Mouse (Mus musculus): ENCODE data around the gene Adprm. TPM values are rescaled to one million over a fixed set of nuclear protein-coding genes. Genes with fewer than 3 reads are reported as not detected.
"Not testable (repeated sequence)": the region's sequence is repeated elsewhere in the genome, so short reads cannot be mapped to it uniquely, and the experiment has no call there.

The Adprm gene
- polyA plus RNA-seq, 1 experiment from 2014 or later, result 31.7 TPM

DNA sequence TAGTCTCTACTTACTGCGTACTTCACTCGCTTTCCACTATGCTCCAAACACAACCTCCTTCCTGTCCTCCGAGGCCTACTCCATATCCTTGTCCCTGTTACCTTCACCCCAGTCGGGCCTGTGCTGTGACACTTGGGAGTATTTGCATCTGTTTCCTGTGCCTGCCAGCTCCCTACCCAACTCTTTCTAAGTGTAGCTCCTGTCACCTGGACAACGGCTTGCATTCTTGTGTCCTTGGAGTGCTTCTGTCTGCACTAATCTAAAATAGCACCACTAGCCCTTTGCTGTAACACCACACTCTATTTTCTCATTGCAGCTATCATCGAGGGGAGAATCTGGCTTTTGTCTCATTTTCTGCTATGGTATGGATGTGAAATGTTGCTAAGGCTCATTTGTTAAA is 11.9 kb downstream of the Adprm start:
- Histone ChIP-seq H3K27me3 (replicated peaks) (no peaks in the 10 kb centered on the region), H3K4me2 (no peak overlapping the region), H3K9me3 (replicated peaks) (no peaks in the 10 kb centered on the region), H3K36me3 (peaks cover 53% of the 10 kb centered on the region), H3K4me3 (replicated peaks) (no peak overlapping the region), H3K27ac (replicated peaks) (no peak overlapping the region), H3K9ac (replicated peaks) (no peak overlapping the region), H3K4me1 (no peaks in the 10 kb centered on the region)
- ATAC-seq (ENCODE audit: low FRiP score), result no peak
- WGBS, result 96% methylated on average over 6 of the region's 6 CpGs

DNA sequence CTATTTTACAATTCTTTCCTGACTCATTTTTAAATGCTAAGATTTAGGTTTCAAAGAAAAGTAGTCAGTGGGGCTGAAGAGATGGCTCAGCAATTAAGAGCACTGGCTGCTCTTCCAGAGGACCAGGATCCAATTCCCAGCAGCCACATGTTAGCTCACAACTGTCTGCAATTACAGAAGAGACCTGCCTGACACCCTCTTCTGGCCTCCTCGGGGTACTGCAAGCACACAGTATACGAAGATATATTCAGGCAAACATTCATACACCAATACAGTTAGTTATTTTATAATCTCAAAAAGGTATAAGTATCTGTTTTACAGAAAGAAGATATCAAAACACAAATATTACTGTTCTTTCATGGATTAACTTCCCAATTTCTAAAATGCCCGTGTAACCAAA is 12.6 kb downstream of the Adprm start:
- WGBS, result 94% methylated on average over 3 of the region's 3 CpGs

DNA sequence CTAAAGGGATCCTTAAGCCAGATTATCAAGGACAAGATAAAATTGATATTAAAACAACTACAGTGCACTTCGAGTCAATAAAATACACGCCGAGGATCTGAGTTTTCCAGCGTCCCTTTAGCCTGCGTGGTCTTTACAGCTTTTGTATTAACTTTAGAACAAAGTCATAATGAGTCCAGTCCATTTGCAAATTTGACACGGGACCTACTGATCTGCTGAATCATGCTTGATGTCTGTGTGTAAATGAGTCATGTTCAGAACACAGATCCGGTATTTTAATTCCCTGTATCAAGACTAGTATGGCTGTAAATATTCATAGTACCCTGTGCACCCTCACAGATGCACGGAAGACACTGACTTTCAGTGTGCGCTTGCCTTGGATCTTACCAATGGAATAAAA is 15.5 kb downstream of the Adprm start:
- Histone ChIP-seq H3K9ac (replicated peaks) (no peak overlapping the region), H3K27ac (replicated peaks) (no peak overlapping the region), H3K27me3 (replicated peaks) (no peaks in the 10 kb centered on the region), H3K4me3 (replicated peaks) (no peak overlapping the region), H3K4me1 (no peaks in the 10 kb centered on the region), H3K36me3 (peaks cover 46% of the 10 kb centered on the region), H3K9me3 (replicated peaks) (no peaks in the 10 kb centered on the region), H3K4me2 (no peak overlapping the region)
- no peak for ATAC-seq (ENCODE audit: low FRiP score)
- 96% methylated on average over 9 of the region's 9 CpGs for WGBS

More for the DNA sequence above, 12.6 kb downstream of the Adprm start:
- no peak for ATAC-seq (ENCODE audit: low FRiP score)
- Histone ChIP-seq H3K9ac (replicated peaks) (no peak overlapping the region), H3K36me3 (peaks cover 50% of the 10 kb centered on the region), H3K4me1 (no peaks in the 10 kb centered on the region), H3K4me3 (replicated peaks) (no peak overlapping the region), H3K27me3 (replicated peaks) (no peaks in the 10 kb centered on the region), H3K4me2 (no peak overlapping the region), H3K27ac (replicated peaks) (no peak overlapping the region), H3K9me3 (replicated peaks) (no peaks in the 10 kb centered on the region)

DNA sequence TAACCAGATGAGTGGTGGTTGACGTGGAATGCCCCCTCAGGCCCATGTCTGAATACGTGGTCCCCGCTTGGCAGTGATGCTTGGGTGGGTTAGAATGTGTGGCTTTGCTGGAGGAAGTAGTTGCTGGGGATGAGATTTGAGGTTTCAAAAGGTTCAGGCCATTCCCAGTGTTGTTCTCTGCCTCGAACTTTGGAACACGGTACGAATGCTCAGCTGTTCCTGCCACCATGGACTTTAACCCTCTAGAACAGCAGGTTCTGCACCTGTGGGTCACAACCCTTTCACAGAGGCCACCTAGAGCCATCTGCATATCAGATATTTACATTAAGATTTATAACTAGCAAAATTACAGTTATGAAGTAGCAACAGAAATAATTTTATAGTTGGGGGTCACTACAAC is 16.2 kb downstream of the Adprm start:
- H3K9me3 ChIP-seq (replicated peaks), result no peaks in the 10 kb centered on the region
- no peaks in the 10 kb centered on the region for H3K27me3 ChIP-seq (replicated peaks)
- H3K9ac ChIP-seq (replicated peaks), result no peak overlapping the region
- WGBS, result 96% methylated on average over 6 of the region's 6 CpGs
- no peak overlapping the region for H3K4me2 ChIP-seq
- peaks cover 40% of the 10 kb centered on the region for H3K36me3 ChIP-seq
- H3K4me1 ChIP-seq, result no peaks in the 10 kb centered on the region
- H3K4me3 ChIP-seq (replicated peaks), result no peak overlapping the region
- H3K27ac ChIP-seq (replicated peaks), result no peak overlapping the region
- ATAC-seq (ENCODE audit: low FRiP score), result no peak

DNA sequence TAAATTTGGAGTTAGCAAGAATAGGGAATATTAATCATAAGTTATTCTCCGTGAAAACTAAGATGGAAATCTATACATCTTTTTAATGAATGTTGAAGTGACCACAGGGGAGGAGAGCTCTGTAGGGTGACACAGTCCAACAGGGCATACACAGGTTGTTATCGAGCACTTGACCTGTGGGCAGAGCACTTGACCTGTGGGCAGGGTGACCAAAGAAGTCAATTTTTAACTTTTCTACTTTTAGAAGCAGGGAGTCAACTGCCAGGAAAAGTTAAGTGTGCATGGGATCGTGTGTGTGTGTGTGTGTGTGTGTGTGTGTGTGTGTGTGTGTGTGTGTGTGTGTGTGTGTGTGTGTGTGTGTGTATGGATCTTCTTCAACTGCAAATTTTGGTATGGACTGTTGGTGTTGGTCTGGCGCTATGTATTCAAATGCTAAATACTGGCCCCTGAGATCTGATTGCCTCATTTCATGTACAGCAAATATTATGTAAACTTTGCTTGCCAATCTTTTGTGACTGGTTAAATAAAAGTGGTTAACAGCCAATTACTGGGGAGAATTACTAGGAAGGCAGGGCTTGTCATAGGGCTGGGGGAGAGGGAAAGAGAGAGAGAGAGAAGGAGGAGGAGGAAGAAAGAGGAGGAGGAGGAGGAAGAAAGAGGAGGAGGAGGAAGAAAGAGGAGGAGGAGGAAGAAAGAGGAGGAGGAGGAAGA is 17.5 kb downstream of the Adprm start:
- Histone ChIP-seq H3K27ac (replicated peaks) (no peak overlapping the region), H3K4me2 (no peak overlapping the region), H3K27me3 (replicated peaks) (no peaks in the 10 kb centered on the region), H3K4me3 (replicated peaks) (no peak overlapping the region), H3K9ac (replicated peaks) (no peak overlapping the region), H3K4me1 (no peaks in the 10 kb centered on the region), H3K9me3 (replicated peaks) (no peaks in the 10 kb centered on the region), H3K36me3 (peaks cover 27% of the 10 kb centered on the region)
- ATAC-seq (ENCODE audit: low FRiP score), result no peak
- 88% methylated on average over 4 of the region's 4 CpGs for WGBS

DNA sequence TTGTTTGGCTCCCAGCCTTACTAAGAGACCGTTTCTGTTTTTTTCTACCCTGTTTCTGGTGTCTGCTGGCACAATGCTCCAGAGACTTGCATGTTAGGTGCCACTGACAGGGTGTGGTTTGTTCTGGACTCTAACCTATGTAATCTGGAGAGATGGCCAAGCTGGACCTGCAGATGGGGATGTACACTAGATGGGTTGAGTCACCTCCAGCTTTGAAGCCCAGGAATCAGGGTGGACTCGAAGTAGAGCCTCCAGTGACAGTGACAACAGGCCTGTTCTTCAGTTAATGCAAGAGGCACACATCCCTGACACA is 20.8 kb downstream of the Adprm start:
- H3K27me3 ChIP-seq (replicated peaks), result no peaks in the 10 kb centered on the region
- 38% methylated on average over 2 of the region's 2 CpGs for WGBS

DNA sequence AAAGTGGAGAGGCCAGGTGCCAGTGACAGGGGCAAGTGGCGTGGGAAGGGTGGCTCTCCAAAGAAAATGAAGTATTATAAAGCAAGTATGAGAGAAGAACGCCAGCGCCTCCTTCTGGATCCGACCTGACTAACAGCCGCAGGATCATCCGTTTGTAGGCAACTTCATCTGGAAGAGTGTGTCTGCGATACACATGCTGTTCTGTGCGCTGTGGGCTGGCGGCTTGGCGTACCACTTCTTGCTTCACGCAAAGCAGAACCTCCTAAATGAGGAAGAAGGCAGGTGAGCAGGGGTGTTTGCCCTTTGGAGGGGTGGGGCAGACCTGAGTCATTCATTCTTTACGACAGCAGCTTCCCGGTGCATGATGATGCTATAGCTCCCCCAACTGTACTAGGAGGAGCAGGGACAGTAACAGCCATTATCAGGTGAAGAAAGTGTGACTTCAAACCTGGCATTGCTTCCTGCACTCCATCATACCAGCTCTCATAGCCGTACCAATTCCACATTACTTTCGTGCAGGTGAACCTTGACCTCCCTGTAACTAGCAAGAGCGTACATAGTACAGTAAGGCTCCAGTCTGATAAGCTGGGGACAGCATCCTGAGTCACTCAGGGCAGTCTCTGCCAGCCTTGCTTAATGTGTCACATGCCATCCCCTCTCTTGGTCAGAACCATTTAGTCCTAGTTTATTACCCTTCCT is 21.3 kb downstream of the Adprm start:
- no peaks in the 10 kb centered on the region for H3K36me3 ChIP-seq
- H3K4me2 ChIP-seq, result no peak overlapping the region
- no peaks in the 10 kb centered on the region for H3K9me3 ChIP-seq (replicated peaks)
- no peak for ATAC-seq (ENCODE audit: low FRiP score)
- no peaks in the 10 kb centered on the region for H3K4me1 ChIP-seq
- WGBS, result 57% methylated on average over 16 of the region's 16 CpGs
- no peak overlapping the region for H3K9ac ChIP-seq (replicated peaks)
- no peak overlapping the region for H3K27ac ChIP-seq (replicated peaks)
- H3K4me3 ChIP-seq (replicated peaks), result no peak overlapping the region
- no peaks in the 10 kb centered on the region for H3K27me3 ChIP-seq (replicated peaks)

More for the DNA sequence above, 20.8 kb downstream of the Adprm start:
- ATAC-seq (ENCODE audit: low FRiP score), result no peak
- 0 out of 2 replicates have a peak, but pooled peaks cover 2% of the 10 kb centered on the region for H3K36me3 ChIP-seq
- no peak overlapping the region for H3K27ac ChIP-seq (replicated peaks)
- no peak overlapping the region for H3K4me2 ChIP-seq
- no peaks in the 10 kb centered on the region for H3K4me1 ChIP-seq
- no peaks in the 10 kb centered on the region for H3K9me3 ChIP-seq (replicated peaks)
- no peak overlapping the region for H3K4me3 ChIP-seq (replicated peaks)
- no peak overlapping the region for H3K9ac ChIP-seq (replicated peaks)

DNA sequence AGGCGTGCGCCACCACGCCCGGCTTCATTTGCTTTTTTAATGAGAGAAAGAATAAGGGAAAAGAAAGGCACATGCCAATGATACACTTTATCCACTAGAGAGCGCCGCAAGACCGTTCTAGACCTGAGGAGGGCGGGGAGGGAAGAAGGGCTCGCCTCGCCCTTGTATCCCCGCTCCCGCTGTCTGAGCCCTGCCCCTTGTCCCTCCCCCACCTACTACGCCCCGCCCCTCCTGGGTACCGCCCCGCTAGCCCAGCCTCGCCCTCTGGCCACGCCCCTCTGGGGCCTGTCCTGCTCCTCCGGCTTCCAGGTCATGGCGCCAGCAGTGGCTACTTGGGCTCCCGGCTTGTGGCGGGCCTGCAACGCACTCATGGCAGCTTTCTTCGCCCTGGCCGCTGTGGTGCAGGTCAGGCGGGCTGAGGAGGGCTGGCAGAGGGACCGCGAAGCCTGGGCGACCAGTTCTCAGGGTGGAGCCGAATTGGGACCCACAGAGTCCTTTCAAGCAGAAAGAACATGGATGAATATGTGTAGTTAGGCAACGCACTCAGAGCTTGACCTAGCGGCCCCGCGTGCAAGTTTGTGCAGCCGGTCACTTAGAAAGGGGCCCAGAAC is 27.4 kb downstream of the Adprm start, which contains the start of gene Tmem220:
Tmem220 (plus strand) TSS at position 288 of the 611 bp plus-strand sequence.
- Histone ChIP-seq H3K36me3 (no peaks in the 10 kb centered on the region), H3K4me2 (peak within 1 kb of the TSS; percentile 80), H3K27ac (replicated peaks) (peak within 1 kb of the TSS; percentile 48; the same call in 1 of the 2 replicates), H3K9me3 (replicated peaks) (no peaks in the 10 kb centered on the region), H3K9ac (replicated peaks) (peak within 1 kb of the TSS; percentile 54), H3K4me1 (peaks cover 27% of the 10 kb centered on the region), H3K4me3 (replicated peaks) (peak within 1 kb of the TSS; percentile 49), H3K27me3 (replicated peaks) (peaks cover 5% of the 10 kb centered on the region; the same call in 1 of the 2 replicates)
- peak; percentile 94 for ATAC-seq (ENCODE audit: low FRiP score)
- WGBS, result 1% methylated on average over 35 of the region's 35 CpGs

DNA sequence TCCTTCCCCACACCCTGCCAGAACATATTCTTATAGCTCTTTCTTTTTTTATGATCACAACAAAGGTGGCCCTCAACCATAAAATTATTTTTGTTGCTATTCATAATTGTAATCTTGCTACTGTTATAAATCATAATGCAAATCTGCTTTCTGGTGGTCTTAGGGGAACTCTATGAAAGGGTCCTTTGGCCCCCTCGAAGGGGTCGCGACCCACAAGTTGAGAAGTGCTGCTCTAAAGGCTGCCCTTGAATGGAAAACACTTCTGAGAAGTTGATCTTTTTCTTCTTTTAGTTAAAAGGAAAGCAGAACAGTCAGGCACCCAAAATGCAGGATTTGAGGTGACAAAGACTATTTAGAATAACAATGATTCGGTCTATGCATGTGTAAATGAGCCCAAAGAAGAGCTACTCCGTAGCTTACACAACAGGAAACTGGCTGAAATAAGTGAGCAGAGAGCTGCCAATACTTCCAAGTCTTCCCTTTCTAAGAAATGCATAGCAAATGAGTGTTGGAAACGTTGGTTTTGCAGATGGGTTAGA is 28.5 kb downstream of the Adprm start:
- no peak for ATAC-seq (ENCODE audit: low FRiP score)
- Histone ChIP-seq H3K9ac (replicated peaks) (no peak overlapping the region), H3K4me3 (replicated peaks) (no peak overlapping the region), H3K4me2 (peak overlapping the region; percentile 80), H3K27me3 (replicated peaks) (peaks cover 5% of the 10 kb centered on the region; the same call in 1 of the 2 replicates), H3K9me3 (replicated peaks) (no peaks in the 10 kb centered on the region), H3K4me1 (peaks cover 28% of the 10 kb centered on the region), H3K27ac (replicated peaks) (no peak overlapping the region), H3K36me3 (no peaks in the 10 kb centered on the region)
- 24% methylated on average over 6 of the region's 6 CpGs for WGBS

DNA sequence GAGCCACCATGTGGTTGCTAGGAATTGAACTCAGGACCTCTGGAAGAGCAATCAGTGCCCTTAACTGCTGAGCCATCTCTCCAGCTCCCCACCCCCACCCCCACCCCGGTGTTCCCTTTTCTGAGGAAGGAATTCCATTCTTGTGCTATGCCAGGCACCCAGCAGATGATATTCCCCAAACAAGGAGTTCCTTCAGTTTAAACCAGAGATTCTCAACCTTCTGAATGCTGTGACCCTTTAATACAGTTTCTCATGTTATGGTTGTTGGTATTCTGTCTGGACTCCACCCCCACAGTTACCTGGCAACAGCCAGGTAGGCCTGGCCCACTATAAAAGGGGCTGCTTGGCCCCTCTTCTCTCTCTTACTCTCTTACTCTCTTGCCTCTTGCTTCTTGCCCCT is 29.2 kb downstream of the Adprm start:
- 39% methylated on average over 1 of the region's 1 CpGs for WGBS

DNA sequence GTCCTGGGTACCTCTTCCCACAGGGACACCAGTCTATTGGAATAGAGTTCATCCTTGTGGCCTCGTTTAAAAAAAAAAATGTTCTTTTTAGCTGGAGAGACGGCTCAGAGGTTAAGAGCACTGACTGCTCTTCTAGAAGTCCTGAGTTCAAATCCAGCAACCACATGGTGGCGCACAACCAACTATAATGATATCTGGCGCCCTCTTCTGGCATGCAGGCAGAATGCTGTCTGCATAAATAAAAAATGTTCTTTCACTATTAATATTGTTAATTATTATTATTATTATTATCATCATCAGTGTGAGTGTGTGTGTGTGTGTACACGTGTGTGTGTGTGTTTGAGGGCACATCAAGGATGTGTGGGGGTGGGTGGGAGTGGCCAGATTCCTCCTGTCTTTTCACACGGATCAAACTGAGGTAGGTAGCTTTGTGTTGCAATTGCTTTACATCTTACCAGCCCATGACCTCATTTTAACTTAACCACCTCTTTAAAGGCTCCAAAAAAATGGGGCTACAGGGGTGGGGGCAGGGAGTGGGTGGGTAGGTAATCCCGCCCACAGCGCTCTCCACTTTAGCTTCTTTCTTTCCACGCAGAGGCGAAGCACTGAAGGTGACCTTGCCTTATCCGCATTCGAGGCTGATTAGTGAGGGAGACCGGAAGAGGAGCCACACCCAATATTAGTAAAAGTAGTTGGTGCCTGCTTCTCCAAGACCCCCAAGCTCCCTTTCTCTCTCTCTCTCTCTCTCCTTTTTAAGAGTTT is 29.9 kb downstream of the Adprm start:
- no peak for ATAC-seq (ENCODE audit: low FRiP score)
- Histone ChIP-seq H3K27me3 (replicated peaks) (peaks cover 5% of the 10 kb centered on the region; the same call in 1 of the 2 replicates), H3K4me3 (replicated peaks) (no peak overlapping the region), H3K9me3 (replicated peaks) (no peaks in the 10 kb centered on the region), H3K4me2 (no peak overlapping the region), H3K36me3 (no peaks in the 10 kb centered on the region), H3K27ac (replicated peaks) (no peak overlapping the region), H3K4me1 (peaks cover 36% of the 10 kb centered on the region), H3K9ac (replicated peaks) (no peak overlapping the region)
- WGBS, result 91% methylated on average over 13 of the region's 13 CpGs

More for the DNA sequence above, 29.2 kb downstream of the Adprm start:
- not testable (repeated sequence) for H3K9ac ChIP-seq (replicated peaks); H3K9me3 ChIP-seq (replicated peaks); H3K27ac ChIP-seq (replicated peaks); ATAC-seq (ENCODE audit: low FRiP score); H3K27me3 ChIP-seq (replicated peaks); H3K4me2 ChIP-seq; H3K4me3 ChIP-seq (replicated peaks); H3K36me3 ChIP-seq
- peaks cover 30% of the 10 kb centered on the region for H3K4me1 ChIP-seq

Data from neural tube, embryonic 15.5 days (tissue).